Mouse (Mus musculus): Measurements from ENCODE around the gene 1600014C23Rik. TPM values are rescaled to one million over a fixed set of nuclear protein-coding genes. Genes with fewer than 3 reads are reported as not detected.

Gene 1600014C23Rik
- polyA plus RNA-seq, 1 experiment, result not detected

DNA sequence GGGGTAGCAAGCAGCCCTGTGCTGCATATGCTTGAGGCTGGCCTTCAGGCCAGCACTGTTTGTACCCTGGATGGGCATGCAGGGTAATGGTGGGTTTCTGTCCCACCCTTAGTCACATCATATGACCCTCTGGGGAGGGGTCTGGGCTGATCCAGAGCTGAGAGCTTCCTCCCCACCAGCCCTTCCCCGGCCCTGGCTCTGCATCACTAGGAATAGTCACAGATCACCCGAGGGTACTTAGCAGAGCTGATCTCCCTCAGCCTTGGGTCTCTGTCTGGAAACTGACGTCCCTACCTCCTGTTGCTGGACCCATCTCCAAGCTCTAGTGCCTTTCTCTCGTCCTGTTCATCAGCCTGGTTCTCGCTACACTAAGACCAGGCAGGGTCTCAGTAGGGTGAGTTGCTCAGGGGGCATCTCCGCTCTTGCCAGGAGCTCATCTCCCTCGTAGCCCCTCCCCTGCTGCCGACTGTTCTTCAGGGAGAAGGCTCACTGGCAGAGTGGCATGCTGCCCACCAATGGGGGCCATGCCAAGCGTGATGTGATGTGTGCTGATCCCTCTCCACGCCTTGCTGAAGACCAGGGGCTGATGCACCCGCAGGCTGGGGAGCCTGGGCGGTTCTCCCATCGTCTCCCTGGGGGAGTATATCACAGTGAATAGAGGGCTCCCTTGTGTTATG is 20.7 kb upstream of the 1600014C23Rik start:
- Histone ChIP-seq H3K4me3 (ENCODE audit: insufficient read depth, low read length) (no peak overlapping the region), H3K4me1 (ENCODE audit: control insufficient read depth, insufficient read depth, low read length) (peaks cover 65% of the 10 kb centered on the region), H3K27ac (ENCODE audit: insufficient read depth, low read depth, low read length) (no peak overlapping the region)
- no peak for TF ChIP-seq POLR2A (IDR thresholded peaks at IDR 0.05; ENCODE audit: borderline replicate concordance, low read depth, low read length)
- no peak for TF ChIP-seq CTCF (IDR thresholded peaks at IDR 0.05; ENCODE audit: low read depth, low read length)

DNA sequence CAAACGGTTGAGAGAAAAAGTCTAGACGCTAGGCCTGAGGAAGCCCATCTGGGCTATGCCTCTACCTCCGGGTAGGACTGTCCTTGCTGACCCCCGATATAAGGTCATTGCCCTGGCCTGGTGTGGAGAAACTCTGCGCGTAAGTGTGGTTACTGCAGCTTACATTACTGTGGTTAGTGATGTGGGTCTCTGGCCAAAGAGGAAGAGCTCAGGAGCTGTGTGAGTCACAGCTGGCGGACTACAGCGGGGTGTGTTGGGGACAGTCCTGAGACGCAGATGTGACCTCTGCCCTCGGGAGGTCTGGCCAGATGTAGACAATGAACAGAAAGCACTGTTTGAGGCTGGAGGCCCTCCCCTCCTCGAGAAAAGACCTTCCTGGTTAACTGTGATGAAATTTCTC is 19.0 kb upstream of the 1600014C23Rik start:
- Histone ChIP-seq H3K27ac (ENCODE audit: insufficient read depth, low read depth, low read length) (peak overlapping the region; percentile 67), H3K4me1 (ENCODE audit: control insufficient read depth, insufficient read depth, low read length) (peaks cover 57% of the 10 kb centered on the region), H3K4me3 (ENCODE audit: insufficient read depth, low read length) (no peak overlapping the region)
- TF ChIP-seq CTCF (IDR thresholded peaks at IDR 0.05; ENCODE audit: low read depth, low read length) (no peak), POLR2A (IDR thresholded peaks at IDR 0.05; ENCODE audit: borderline replicate concordance, low read depth, low read length) (no peak)

DNA sequence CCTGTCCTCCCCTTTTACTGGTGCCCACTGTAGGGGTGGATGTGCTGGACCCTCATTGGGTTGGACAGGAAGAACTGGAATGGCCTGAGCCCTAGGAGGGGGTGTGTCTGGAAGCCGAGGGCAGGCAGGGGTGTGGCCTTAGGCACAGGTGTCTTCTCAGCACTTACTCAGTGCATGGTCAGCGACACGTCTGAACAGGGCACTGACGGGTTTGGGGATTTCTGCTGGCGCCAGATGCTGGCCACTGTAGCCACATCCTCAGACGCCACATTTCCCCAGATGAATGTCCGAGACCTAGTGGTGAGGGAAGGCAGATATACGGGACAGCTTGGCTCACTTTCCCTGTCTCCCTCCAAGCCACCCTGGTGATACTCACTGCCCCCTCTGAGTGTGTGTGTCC is 18.4 kb upstream of the 1600014C23Rik start:
- TF ChIP-seq CTCF (IDR thresholded peaks at IDR 0.05; ENCODE audit: low read depth, low read length), result no peak
- TF ChIP-seq POLR2A (IDR thresholded peaks at IDR 0.05; ENCODE audit: borderline replicate concordance, low read depth, low read length), result no peak
- H3K27ac ChIP-seq (ENCODE audit: insufficient read depth, low read depth, low read length), result peak overlapping the region; percentile 67
- H3K4me3 ChIP-seq (ENCODE audit: insufficient read depth, low read length), result no peak overlapping the region
- H3K4me1 ChIP-seq (ENCODE audit: control insufficient read depth, insufficient read depth, low read length), result peaks cover 54% of the 10 kb centered on the region

DNA sequence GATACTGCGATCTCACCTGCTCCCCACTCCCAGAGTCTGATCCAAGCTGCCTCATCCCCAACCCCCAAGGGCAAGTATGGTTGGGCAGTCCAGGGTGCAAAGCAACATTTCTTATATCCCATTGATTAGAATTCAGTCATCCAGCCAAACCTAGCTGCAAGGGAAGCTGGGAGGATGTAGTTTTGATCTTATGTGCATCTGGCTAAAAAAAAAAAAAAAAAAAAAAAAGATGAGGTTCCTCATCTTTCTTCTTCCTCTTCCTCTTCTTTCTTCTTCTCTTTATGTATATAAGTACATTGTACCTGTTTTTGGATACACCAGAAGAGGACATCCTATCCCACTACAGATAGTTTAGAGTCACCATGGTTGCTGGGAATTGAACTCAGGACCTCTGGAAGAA is 17.7 kb upstream of the 1600014C23Rik start:
- TF ChIP-seq CTCF (IDR thresholded peaks at IDR 0.05; ENCODE audit: low read depth, low read length), result no peak
- no peak for TF ChIP-seq POLR2A (IDR thresholded peaks at IDR 0.05; ENCODE audit: borderline replicate concordance, low read depth, low read length)
- H3K27ac ChIP-seq (ENCODE audit: insufficient read depth, low read depth, low read length), result peak overlapping the region; percentile 67; the same call in 1 of the 2 replicates
- peaks cover 54% of the 10 kb centered on the region for H3K4me1 ChIP-seq (ENCODE audit: control insufficient read depth, insufficient read depth, low read length)
- no peak overlapping the region for H3K4me3 ChIP-seq (ENCODE audit: insufficient read depth, low read length)

DNA sequence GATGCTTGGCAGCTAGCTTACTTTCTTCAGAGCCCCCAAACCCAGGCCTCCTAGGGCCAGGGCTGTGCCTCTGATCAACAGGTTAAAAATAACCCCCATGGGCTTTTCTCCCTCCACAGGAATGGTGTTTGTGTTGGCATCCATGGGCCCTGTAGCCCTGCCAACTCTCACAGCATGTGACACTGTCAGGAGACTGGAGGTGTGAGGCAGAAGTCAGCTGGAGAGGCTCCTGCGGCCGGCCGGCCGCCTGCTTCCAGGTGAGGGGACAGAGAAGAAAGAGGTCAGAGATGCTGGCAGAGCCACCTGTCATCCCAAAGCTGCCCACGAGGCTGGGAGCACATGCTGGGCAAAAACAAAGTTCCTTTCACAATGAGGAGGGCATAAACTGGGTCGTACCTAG is 15.5 kb upstream of the 1600014C23Rik start:
- TF ChIP-seq POLR2A (IDR thresholded peaks at IDR 0.05; ENCODE audit: borderline replicate concordance, low read depth, low read length), result no peak
- TF ChIP-seq CTCF (IDR thresholded peaks at IDR 0.05; ENCODE audit: low read depth, low read length), result no peak
- H3K4me1 ChIP-seq (ENCODE audit: control insufficient read depth, insufficient read depth, low read length), result peaks cover 50% of the 10 kb centered on the region
- no peak overlapping the region for H3K27ac ChIP-seq (ENCODE audit: insufficient read depth, low read depth, low read length)
- H3K4me3 ChIP-seq (ENCODE audit: insufficient read depth, low read length), result no peak overlapping the region

DNA sequence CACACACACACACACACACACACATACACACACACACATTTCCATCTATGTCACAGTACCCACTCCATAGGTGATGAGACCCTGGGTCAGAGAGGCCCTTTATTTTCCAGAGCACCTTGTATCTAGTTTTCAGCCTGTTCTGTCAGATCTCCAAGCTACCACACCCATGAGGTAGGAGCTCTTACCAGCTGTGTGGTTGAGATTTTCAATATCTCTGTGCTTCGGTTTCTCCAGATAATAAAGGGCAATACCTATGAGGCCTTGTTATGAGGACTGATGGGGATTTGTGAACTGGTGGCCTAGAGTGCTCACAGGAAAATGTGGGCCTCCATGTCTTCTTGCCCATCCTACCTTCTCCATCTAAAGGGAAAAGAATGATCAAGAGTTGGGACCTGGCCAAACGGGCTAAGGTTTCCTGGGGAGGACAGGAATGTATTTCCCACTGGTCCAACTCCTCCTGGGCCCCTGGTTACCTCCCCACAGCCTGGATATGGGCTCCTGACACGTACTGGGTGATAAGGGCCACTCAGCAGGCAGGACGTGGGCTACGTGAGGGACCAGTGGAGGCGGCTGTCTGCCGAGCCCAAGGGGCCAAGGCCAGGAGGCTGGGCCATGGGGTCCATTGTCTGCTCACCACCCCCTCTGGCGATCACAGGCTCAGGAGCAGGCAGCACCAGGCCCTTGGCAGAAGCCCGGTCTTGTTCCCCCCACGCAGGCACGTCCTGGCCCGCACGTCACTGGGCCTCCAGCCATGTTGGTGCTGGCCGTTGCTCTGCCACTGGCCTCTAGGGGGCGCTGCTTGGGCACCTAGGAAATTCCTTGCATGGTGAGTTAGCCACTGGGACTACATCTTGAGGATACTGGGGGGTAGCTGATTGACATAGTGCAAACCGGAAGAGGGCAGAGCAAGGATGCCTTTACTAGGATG is 14.5 kb upstream of the 1600014C23Rik start:
- no peak overlapping the region for H3K27ac ChIP-seq (ENCODE audit: insufficient read depth, low read depth, low read length)
- peaks cover 43% of the 10 kb centered on the region for H3K4me1 ChIP-seq (ENCODE audit: control insufficient read depth, insufficient read depth, low read length)
- peak; percentile 35; the same call in 1 of the 2 replicates for TF ChIP-seq CTCF (IDR thresholded peaks at IDR 0.05; ENCODE audit: low read depth, low read length)
- TF ChIP-seq POLR2A (IDR thresholded peaks at IDR 0.05; ENCODE audit: borderline replicate concordance, low read depth, low read length), result no peak
- no peak overlapping the region for H3K4me3 ChIP-seq (ENCODE audit: insufficient read depth, low read length)

DNA sequence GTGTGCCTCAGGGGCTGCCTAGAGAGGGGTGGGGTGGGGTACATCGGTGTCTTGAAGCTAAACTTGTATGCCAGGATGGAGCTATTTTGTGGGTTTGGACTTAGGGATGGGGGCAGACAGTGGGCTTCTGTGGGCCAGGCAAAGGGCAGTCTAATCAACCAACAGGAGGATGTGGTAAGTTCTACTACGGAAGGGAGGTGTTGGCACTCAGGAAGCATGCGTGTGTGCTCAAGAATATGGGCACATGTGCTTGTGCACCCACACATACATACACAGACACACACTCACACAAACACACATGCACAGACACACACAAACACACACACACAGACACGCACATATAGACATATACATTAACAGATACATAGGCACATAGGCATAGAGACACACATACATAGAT is 13.6 kb upstream of the 1600014C23Rik start:
- Histone ChIP-seq H3K4me3 (ENCODE audit: insufficient read depth, low read length) (no peak overlapping the region), H3K27ac (ENCODE audit: insufficient read depth, low read depth, low read length) (no peak overlapping the region), H3K4me1 (ENCODE audit: control insufficient read depth, insufficient read depth, low read length) (peaks cover 43% of the 10 kb centered on the region)
- TF ChIP-seq CTCF (IDR thresholded peaks at IDR 0.05; ENCODE audit: low read depth, low read length), result no peak
- TF ChIP-seq POLR2A (IDR thresholded peaks at IDR 0.05; ENCODE audit: borderline replicate concordance, low read depth, low read length), result no peak

DNA sequence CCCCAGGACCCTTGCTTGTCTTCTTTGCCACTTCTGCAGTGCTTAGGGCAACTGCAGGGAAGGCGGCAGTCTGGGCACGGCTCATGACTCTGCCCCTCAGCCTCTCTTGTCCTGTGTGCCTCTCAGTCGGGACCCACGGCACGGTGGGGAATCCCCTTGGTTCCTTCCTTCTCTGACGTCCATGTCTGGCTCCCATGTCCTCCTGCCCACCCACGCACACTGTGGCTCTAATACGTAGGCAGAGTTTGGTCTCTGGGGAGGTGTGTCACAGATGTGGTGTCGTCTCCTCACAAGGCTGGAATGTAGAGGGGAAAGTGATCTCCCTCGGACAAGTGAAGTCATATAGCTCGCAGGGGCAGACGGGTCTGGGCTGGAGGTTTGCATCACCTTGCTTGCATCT is 13.1 kb upstream of the 1600014C23Rik start:
- Histone ChIP-seq H3K4me1 (ENCODE audit: control insufficient read depth, insufficient read depth, low read length) (peaks cover 38% of the 10 kb centered on the region), H3K27ac (ENCODE audit: insufficient read depth, low read depth, low read length) (no peak overlapping the region), H3K4me3 (ENCODE audit: insufficient read depth, low read length) (no peak overlapping the region)
- TF ChIP-seq CTCF (IDR thresholded peaks at IDR 0.05; ENCODE audit: low read depth, low read length) (no peak), POLR2A (IDR thresholded peaks at IDR 0.05; ENCODE audit: borderline replicate concordance, low read depth, low read length) (no peak)

DNA sequence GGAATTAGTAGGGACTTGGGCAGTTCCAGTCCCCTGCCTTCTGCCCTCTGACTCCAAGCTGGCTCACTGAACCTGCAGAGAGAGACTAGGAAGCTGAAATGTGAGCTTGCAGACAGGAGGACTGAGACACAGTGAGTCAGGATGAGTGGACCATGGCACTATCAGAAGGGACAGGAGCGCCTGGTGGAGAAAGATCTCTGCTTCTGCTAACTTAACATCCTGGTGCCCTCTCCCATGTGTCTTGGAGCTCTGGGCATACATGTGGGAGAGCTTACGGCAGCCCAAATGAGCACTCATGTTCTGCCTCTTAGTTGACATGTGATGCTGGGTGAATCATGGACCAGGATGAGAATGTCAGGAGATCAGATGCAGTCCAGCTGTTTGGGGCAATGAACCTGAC is 12.0 kb upstream of the 1600014C23Rik start:
- Histone ChIP-seq H3K4me1 (ENCODE audit: control insufficient read depth, insufficient read depth, low read length) (peaks cover 32% of the 10 kb centered on the region), H3K27ac (ENCODE audit: insufficient read depth, low read depth, low read length) (no peak overlapping the region), H3K4me3 (ENCODE audit: insufficient read depth, low read length) (no peak overlapping the region)
- TF ChIP-seq POLR2A (IDR thresholded peaks at IDR 0.05; ENCODE audit: borderline replicate concordance, low read depth, low read length) (no peak), CTCF (IDR thresholded peaks at IDR 0.05; ENCODE audit: low read depth, low read length) (no peak)

Data from bone marrow macrophage, adult 2 months (primary cell).